Mouse (Mus musculus) liver, embryonic 14 days (tissue): Measurements from ENCODE around the gene Olfr201. TPM values are rescaled to one million over a fixed set of nuclear protein-coding genes. Genes with fewer than 3 reads are reported as not detected.

Experiments used
- polyA plus RNA-seq: library from polyadenylated mRNA; depleted of rRNA; stranded (reverse); fragments of >200 nt; gene quantifications from 2 replicates; pipeline ENCODE4 v1.2.3, GENCODE M21; 2012; rRNA removed

Gene Olfr201
- polyA plus RNA-seq = 0.07 and 0.08 TPM in 2 replicates

DNA sequence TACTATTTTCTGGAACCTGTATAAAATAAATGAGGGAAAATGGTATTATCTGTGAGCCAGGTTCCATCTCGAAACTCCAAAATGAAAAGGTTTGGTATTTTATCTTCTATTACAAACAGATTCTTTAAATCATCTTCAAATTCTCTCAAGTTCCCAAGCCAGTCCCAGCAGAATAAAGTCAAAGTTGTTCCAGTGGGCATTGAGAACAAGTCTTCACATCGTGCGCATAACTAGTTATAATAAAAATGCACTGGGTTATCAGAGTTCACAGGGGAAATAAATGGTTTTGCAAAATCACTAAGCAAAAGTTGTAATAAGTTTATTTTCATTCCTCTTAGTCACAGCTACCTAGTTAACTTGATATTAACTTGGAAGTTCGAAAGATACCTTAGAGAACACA lies at the start of gene Olfr201:
Gene Olfr201 (minus strand): TSS at position 101 of the 400 bp plus-strand sequence.

DNA sequence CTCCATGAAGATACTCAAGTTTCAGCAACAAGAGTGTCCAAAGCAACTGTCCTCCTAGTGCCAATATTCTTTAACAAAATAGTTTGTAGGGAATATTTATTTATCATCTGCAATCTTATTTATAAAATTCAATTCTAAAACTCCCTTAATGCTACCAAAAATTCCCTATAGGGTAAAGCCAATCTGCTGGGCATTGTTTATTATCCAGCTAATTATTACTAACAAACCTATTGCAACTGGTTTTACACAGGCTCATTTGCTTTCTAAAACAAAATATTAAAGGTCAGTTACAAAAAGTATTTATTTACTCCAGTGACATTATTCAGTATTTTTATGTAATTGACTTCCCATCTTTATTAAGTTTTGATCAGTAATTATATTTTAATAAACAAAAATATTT lies 45.7 kb upstream of the Olfr201 start, which contains the start of gene Olfr204:
Gene Olfr204 (minus strand): TSS at position 101 of the 400 bp plus-strand sequence.

DNA sequence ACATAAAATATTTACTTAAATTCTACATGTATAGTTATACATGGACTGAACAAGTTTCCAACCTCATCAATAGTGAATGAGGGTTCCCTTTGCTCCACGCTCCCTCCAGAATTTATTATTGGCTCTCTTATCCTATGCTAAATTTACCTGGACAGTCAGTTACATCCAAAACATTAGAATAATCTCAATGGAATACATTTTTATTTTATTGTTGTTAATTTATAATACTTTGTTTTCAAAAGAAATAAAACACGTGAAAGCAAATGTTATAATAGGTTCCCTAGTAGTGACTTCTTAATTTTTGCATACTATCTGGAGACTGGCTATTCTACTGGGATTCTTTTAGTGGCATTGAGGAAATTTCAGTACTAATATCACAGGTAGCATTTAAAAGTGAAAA lies 26.1 kb upstream of the Olfr201 start, which contains the start of gene Olfr203:
Gene Olfr203 (plus strand): TSS at position 301 of the 400 bp plus-strand sequence.

DNA sequence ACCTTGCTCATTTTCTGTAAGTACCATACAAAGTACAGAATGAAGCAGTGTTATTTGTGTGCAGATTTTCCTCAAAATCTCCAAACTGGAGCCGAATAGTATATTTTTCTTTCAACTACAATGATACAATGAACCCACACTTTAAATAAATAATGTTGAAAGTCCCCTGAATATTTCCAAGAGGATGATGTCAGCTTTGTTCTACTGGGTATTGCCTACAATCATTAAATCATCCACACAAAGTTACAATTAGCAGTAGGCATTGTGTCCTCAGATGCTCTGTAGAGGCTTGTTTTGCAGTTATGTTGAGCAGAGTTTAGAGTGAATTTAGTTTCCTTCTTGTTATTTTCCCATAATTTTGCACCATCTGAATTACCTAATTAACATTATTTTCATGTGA lies 14.3 kb upstream of the Olfr201 start, which contains the start of gene Olfr202:
Gene Olfr202 (minus strand): TSS at position 101 of the 400 bp plus-strand sequence.

DNA sequence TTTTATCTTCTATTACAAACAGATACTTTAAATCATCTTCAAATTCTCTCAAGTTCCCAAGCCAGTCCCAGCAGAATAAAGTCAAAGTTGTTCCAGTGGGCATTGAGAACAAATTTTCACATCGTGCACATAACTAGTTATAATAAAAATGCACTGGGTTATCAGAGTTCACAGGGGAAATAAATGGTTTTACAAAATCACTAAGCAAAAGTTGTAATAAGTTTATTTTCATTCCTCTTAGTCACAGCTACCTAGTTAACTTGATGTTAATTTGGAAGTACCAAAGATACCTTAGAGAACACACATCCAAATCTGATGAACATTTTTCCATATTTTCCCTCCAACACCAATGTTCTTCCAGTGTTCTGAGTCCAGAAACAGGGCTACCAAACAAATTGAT lies 52.8 kb downstream of the Olfr201 start, which contains the start of gene Olfr199:
Gene Olfr199 (minus strand): TSS at position 101 of the 400 bp plus-strand sequence.

Other genes with a start within 250 kb of the Olfr201 start
- not detected in 2 replicates for gene Olfr186, start 242.3 kb downstream of the Olfr201 start, polyA plus RNA-seq
- gene Olfr187, start 232.9 kb downstream of the Olfr201 start, polyA plus RNA-seq = not detected in 2 replicates
- not detected in 2 replicates for gene Olfr190, start 194.6 kb downstream of the Olfr201 start, polyA plus RNA-seq
- not detected in 2 replicates for gene Olfr191, start 182.8 kb downstream of the Olfr201 start, polyA plus RNA-seq
- gene Olfr193, start 160.8 kb downstream of the Olfr201 start, polyA plus RNA-seq = not detected in 2 replicates
- not detected in 2 replicates for gene Olfr194, start 151.6 kb downstream of the Olfr201 start, polyA plus RNA-seq
- not detected in 2 replicates for gene Olfr195, start 125.6 kb downstream of the Olfr201 start, polyA plus RNA-seq
- not detected in 2 replicates for gene Olfr196, start 102.2 kb downstream of the Olfr201 start, polyA plus RNA-seq
- gene Olfr198, start 69.1 kb downstream of the Olfr201 start, polyA plus RNA-seq = not detected in 2 replicates
- gene Olfr199, start 52.9 kb downstream of the Olfr201 start, polyA plus RNA-seq = not detected in 2 replicates
- gene Olfr202, start 14.2 kb upstream of the Olfr201 start, polyA plus RNA-seq = not detected in 2 replicates
- gene Olfr203, start 26.2 kb upstream of the Olfr201 start, polyA plus RNA-seq = not detected in 2 replicates
- not detected in 2 replicates for gene Olfr204, start 45.6 kb upstream of the Olfr201 start, polyA plus RNA-seq
- not detected in 2 replicates for gene Olfr205, start 58.5 kb upstream of the Olfr201 start, polyA plus RNA-seq
- gene Olfr206, start 76.6 kb upstream of the Olfr201 start, polyA plus RNA-seq = not detected in 2 replicates
- gene Olfr209, start 91.4 kb upstream of the Olfr201 start, polyA plus RNA-seq = not detected in 2 replicates
- not detected in 2 replicates for gene Gabrr3, start 134.7 kb upstream of the Olfr201 start, polyA plus RNA-seq
- gene Riox2, start 199.1 kb upstream of the Olfr201 start, polyA plus RNA-seq = 7.5 and 8.5 TPM in 2 replicates